Mouse (Mus musculus): ENCODE measurements around the gene S100a3.

DNA sequence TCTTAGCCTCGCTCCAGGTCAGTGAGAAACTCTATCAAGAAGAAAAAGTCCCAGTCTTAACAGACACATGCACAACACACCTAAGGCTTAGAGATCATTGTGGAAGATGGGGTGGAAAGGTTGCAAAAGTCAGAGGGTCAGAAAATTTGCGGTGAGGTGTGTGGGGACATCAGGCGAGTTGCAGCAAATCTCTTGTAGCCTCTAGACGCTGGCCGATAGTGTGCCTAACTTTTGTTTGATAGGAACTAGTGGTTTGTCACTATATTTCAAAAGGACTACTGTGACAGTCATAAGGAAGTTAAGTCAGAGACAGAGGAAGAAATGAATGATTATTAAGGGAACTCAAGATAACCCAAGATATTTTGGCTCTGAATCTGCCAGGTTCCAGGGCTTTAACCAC is 67.0 kb downstream of the S100a3 start:
- TF ChIP-seq CTCF (conservative IDR thresholded peaks at IDR 0.05; ENCODE audit: insufficient read depth, insufficient read length, low read depth, low read length) (no peak), POLR2A (IDR thresholded peaks at IDR 0.05; ENCODE audit: low read depth, low read length) (no peak)

Data from kidney, adult 2 months (tissue).